Mouse (Mus musculus) testis, adult 2 months (tissue): ENCODE measurements around the gene Hspe1. TPM values are rescaled to one million over a fixed set of nuclear protein-coding genes. Genes with fewer than 3 reads are reported as not detected.

Experiments used
- H3K27ac ChIP-seq: fragments of 200-500 bp; 2 replicates; pipeline ENCODE4 v1.5.1; 2012; ENCODE audit warnings: low read depth, low read length; ENCODE audit not compliant: control insufficient read depth, insufficient read depth
- H3K27me3 ChIP-seq: fragments of 200-500 bp; 2 replicates; pipeline ENCODE4 v1.6.1; 2012; ENCODE audit warnings: mild to moderate bottlenecking, low read length, moderate library complexity; ENCODE audit not compliant: control insufficient read depth, insufficient read depth
- H3K36me3 ChIP-seq: fragments of 200-500 bp; 2 replicates; pipeline ENCODE4 v1.6.1; 2012; ENCODE audit warnings: mild to moderate bottlenecking, low read length; ENCODE audit not compliant: control insufficient read depth, insufficient read depth
- H3K4me1 ChIP-seq: fragments of 200-500 bp; 2 replicates; pipeline ENCODE4 v1.6.1; 2012; ENCODE audit warnings: low read length; ENCODE audit not compliant: control insufficient read depth, insufficient read depth
- H3K4me3 ChIP-seq: fragments of 200-500 bp; 2 replicates; pipeline ENCODE4 v1.5.1; 2012; ENCODE audit warnings: low read depth, mild to moderate bottlenecking, low read length, moderate library complexity, mixed read lengths; ENCODE audit not compliant: control insufficient read depth
- CTCF ChIP-seq: fragments of 200-500 bp; IDR thresholded peaks from 2 replicates; pipeline ENCODE4 v1.5.1; 2012; ENCODE audit warnings: low read depth, mild to moderate bottlenecking, inconsistent platforms, low read length, moderate library complexity; ENCODE audit not compliant: control insufficient read depth, insufficient read depth, insufficient replicate concordance
- POLR2A ChIP-seq: fragments of 200-500 bp; IDR thresholded peaks from 2 replicates; pipeline ENCODE4 v1.6.1; 2012; ENCODE audit warnings: low read depth, mild to moderate bottlenecking, inconsistent platforms, low read length, moderate library complexity; ENCODE audit not compliant: control insufficient read depth
- polyA plus RNA-seq: library from polyadenylated mRNA; depleted of rRNA; stranded (reverse); fragments of >200 nt; gene quantifications from 2 replicates; pipeline ENCODE4 v1.2.3, GENCODE M21; 2012

The Hspe1 gene
- polyA plus RNA-seq, 1 experiment, result 17.2 TPM

DNA sequence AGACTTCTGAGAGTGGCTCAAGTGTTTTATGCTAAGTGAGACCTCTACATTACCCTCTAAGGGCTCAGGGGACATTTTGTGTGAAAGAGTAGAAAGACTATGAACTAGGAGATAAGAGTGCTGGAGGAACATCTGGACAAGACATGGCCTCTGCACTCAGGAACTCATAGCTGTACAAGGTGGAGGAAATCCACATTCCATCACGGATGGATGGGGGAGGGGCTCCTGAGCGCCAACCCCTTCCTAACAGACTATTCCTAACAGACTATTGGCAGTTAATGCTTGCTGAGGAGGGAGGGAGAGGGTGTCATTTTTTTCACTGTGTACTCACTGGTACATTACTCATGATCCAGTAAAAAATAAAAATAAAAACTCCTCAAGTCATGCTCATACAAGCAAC is 13.2 kb upstream of the Hspe1 start:
- H3K4me1 ChIP-seq, result peaks cover 2% of the 10 kb centered on the region; the same call in 1 of the 2 replicates
- TF ChIP-seq POLR2A (peak; percentile 48; the same call in 1 of the 2 replicates), CTCF (no peak)
- no peak overlapping the region for H3K4me3 ChIP-seq
- H3K36me3 ChIP-seq, result no peaks in the 10 kb centered on the region; the same call in 1 of the 2 replicates
- H3K27me3 ChIP-seq, result no peaks in the 10 kb centered on the region
- H3K27ac ChIP-seq, result peak overlapping the region; percentile 93

DNA sequence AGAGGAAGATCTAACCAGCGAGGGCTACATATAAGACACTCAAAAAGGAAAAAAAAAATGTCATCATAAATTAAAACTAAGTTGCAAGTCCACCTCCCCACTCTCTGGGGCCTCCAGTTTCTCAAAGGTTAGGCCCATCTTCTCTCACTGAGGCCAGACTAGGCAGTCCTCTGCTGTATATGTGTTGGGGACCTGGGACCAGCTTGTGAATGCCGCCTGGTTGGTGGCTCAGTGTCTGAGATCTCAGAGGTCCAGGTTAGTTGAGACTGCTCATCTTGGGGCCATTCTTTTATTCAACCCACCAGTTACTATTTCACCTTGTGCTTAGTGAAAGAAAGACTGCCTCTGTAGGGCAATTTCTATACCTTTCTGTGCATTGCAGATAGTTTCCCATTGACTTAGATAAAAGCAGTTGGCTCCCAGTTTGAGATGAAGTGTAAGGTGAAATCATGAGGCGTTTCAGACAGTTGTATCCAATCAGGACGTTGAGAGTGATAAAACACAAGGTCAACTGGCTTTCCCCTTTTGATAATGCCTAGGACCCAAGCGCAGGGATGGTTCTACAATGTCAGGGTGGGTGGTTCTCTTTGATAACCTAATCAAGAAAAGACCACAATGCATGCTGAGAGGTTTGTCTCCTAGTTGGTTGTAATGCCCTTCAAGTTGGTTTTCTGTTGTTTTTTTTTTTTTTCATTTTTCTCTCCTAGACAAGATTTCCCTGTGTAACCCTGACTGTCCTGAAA is 12.1 kb upstream of the Hspe1 start:
- no peaks in the 10 kb centered on the region for H3K27me3 ChIP-seq
- H3K4me1 ChIP-seq, result peaks cover 2% of the 10 kb centered on the region; the same call in 1 of the 2 replicates
- H3K36me3 ChIP-seq, result no peaks in the 10 kb centered on the region; the same call in 1 of the 2 replicates
- peak overlapping the region; percentile 93 for H3K27ac ChIP-seq
- no peak overlapping the region for H3K4me3 ChIP-seq
- TF ChIP-seq CTCF (no peak), POLR2A (no peak)

DNA sequence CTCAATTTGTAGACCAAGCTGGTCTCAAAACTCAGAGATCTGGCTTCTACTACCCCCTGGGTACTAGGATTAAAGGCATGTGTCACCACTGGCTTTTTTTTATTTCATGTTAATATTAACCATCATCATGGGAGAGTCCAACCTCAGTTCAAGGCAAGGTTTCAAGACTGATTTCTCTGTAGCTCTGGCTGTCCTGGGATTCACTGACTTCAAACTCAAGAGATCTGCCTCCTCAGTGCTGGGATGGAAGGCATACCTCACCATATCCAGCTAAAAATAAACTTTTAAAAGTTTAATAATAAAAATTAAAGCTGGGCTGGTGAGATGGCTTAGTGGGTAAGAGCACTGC is 11.6 kb upstream of the Hspe1 start:
- Histone ChIP-seq H3K4me3 (no peak overlapping the region), H3K27me3 (no peaks in the 10 kb centered on the region), H3K27ac (peak overlapping the region; percentile 93), H3K36me3 (no peaks in the 10 kb centered on the region; the same call in 1 of the 2 replicates), H3K4me1 (peaks cover 2% of the 10 kb centered on the region; the same call in 1 of the 2 replicates)
- TF ChIP-seq POLR2A, result no peak
- no peak for TF ChIP-seq CTCF

DNA sequence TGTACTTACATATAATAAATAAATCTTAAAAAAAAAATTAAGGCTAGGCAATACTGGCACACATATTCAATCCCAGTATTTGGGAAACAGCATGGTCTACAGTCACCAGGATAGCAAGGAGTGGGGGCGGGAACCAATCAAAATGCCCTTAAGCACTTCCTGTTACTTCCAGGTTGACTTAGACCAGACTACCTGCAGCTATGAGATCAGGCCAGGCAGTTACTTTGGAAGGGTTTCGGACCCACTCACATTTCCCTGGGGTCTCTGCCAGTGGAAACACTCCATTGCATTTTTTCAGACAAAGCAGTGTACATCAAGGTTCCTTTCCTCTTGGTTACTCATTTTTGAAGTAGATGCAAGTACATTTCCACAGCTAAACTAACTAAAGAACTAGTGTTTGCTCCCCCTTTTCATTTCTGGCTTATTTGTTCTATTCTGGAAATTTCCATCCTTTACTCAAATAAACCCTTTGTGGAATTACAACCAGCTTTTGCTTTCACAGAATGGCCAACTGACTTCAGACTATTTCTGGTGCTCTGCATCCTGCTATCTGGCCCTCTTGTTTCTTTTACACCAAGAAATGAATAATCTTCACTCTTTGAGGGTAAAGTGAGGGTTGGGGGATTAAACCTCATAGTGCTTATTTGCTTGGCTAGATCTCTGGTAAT is 10.9 kb upstream of the Hspe1 start:
- no peak overlapping the region for H3K27ac ChIP-seq
- no peaks in the 10 kb centered on the region; the same call in 1 of the 2 replicates for H3K36me3 ChIP-seq
- no peak for TF ChIP-seq CTCF
- TF ChIP-seq POLR2A, result no peak

DNA sequence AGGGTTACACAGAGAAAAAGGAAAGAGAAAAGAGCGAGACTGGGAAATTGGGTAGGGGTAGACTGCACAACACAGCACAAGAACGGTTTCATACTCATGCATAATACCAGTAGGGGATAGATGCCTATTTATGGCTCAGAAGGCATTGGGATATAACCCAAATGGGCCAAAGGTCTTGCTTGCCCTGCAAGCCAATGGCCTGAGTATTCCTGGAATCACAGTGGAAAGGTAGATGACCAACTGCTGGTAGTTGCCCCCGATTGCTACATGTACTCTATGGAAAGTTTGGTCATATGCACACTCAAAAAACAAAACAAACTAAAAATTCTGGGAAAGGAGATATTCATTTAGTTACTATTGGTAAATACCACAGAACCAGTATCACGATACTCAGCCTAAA is 8.3 kb upstream of the Hspe1 start:
- H3K4me1 ChIP-seq, result peaks cover 2% of the 10 kb centered on the region; the same call in 1 of the 2 replicates
- H3K27ac ChIP-seq, result no peak overlapping the region
- H3K27me3 ChIP-seq, result no peaks in the 10 kb centered on the region
- TF ChIP-seq POLR2A (no peak), CTCF (no peak)
- H3K36me3 ChIP-seq, result no peaks in the 10 kb centered on the region; the same call in 1 of the 2 replicates
- no peak overlapping the region for H3K4me3 ChIP-seq

More for the DNA sequence above, 10.9 kb upstream of the Hspe1 start:
- H3K4me3 ChIP-seq, result no peak overlapping the region
- no peaks in the 10 kb centered on the region for H3K27me3 ChIP-seq
- peaks cover 2% of the 10 kb centered on the region; the same call in 1 of the 2 replicates for H3K4me1 ChIP-seq

DNA sequence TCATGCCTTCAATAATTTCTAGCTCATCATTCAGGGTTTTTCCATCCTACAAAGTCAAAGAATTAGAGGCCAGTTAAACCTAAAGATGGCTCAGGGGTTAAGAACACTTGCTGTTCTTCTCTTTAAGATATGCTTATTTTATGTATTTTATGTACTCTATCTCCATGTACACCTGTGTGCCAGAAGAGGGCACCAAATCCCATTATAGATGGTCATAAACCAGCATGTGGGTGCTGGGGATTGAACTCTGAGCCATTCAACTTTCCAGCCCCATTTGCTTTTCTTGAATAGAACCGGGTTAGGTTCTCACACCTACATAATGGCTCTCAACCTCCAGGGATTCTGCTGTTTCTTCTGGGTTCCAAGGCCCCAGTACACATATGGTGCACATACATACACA is 5.8 kb upstream of the Hspe1 start:
- Histone ChIP-seq H3K4me3 (no peak overlapping the region), H3K27ac (no peak overlapping the region), H3K27me3 (no peaks in the 10 kb centered on the region), H3K4me1 (peaks cover 6% of the 10 kb centered on the region), H3K36me3 (no peaks in the 10 kb centered on the region)
- TF ChIP-seq POLR2A, result no peak
- TF ChIP-seq CTCF, result no peak

DNA sequence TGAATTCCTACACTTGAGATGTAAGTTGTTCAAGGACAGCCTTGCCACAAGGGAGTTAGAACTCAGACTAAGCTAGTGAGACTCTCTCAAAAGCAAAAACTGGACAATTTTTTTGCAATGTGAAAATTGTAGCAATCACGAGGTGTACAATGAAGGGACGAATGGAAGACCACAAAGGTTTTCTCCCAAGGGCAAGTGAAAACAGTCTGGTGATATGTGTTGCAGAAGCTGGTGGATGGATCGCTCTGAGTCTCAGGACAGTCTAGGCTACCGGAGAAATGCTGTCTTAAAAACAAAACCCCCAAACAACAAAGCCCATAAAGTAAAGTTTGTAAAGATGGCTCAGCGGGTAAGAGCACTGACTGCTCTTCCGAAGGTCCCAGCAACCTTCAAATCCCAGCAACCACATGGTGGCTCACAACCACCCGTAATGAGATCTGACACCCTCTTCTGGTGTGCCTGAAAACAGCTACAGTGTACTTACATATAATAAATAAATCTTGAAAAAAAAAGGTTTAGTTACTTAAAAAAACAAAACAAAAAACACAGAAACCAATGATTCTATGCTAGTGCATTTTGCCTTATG is 2.1 kb upstream of the Hspe1 start:
- H3K27ac ChIP-seq, result no peak overlapping the region
- no peaks in the 10 kb centered on the region for H3K27me3 ChIP-seq
- TF ChIP-seq CTCF (no peak), POLR2A (no peak)
- H3K4me1 ChIP-seq, result peaks cover 19% of the 10 kb centered on the region
- H3K4me3 ChIP-seq, result no peak overlapping the region
- H3K36me3 ChIP-seq, result no peaks in the 10 kb centered on the region
